Mouse (Mus musculus): ENCODE measurements around the gene 5730455P16Rik. TPM values are rescaled to one million over a fixed set of nuclear protein-coding genes. Genes with fewer than 3 reads are reported as not detected.
A peak's percentile ranks its signal among the peaks of the same experiment; 100 is the strongest.

The 5730455P16Rik gene
- polyA plus RNA-seq, 1 experiment from 2014 or later: 9.1 TPM

DNA sequence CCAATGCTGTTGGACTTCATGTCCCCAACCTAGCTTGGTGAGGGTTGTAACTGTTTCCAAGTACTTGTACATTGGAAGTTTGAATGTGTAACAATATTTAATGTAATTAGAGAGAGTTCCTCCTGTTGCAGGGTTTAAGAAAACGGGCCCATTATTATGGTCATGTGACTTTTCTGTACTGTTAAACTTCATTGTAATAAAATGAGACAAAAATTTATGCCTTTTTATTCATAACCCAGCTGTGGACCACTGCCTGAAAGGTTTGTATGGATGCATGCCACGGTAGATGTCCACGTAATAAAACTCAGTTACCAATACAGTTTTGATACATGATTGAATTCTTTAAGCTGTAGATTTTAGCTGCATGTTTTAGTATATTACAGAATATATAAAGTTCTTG, 18.1 kb upstream of the 5730455P16Rik start:
- no peak for ATAC-seq
- no peak overlapping the region for H3K27ac ChIP-seq (ENCODE audit: low read depth, low read length)
- peaks cover 66% of the 10 kb centered on the region for H3K36me3 ChIP-seq (ENCODE audit: control insufficient read depth, insufficient read depth)
- H3K9ac ChIP-seq (ENCODE audit: low read depth, low read length): no peak overlapping the region
- no peaks in the 10 kb centered on the region for H3K9me3 ChIP-seq (ENCODE audit: control insufficient read depth)
- H3K4me3 ChIP-seq (ENCODE audit: low read depth, low read length): no peak overlapping the region
- no peaks in the 10 kb centered on the region for H3K4me1 ChIP-seq (replicated peaks; ENCODE audit: control insufficient read depth, insufficient read depth, low read length)
- TF ChIP-seq CTCF (IDR thresholded peaks at IDR 0.05; ENCODE audit: low read depth): no peak
- H3K27me3 ChIP-seq (replicated peaks; ENCODE audit: control insufficient read depth, insufficient read depth, low read length): no peaks in the 10 kb centered on the region
- 88% methylated on average over 3 of the region's 3 CpGs for WGBS
- no peak overlapping the region for H3K4me2 ChIP-seq (replicated peaks; ENCODE audit: low read depth)

DNA sequence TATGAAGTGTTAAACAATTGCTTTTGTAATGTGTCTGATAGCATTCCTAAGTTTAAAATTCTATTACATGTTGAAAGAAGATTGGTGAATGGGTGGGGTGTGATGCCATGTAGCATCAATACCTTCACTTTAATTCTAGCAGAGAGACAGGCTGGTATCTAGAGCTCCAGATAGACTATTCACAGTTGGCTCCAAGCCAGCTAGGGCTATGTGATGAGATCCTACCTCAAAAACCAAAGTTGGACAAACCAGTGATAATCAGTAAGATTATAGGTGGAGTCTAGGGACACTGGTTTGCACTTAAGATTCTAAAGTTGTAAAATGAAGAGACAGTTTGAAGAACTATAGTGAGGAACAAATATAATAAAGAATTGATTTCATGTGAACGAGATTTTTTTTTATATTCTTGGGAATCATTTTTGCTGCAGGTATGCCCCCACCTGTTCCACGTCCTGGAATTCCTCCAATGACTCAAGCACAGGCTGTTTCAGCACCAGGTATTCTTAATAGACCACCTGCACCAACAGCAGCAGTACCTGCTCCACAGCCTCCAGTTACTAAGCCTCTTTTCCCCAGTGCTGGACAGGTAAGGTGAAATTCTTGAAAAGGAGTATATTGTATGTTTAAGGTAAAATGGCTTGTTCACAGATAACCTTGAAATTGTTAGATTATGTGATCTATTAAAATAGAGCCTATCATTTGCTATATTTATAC, 13.7 kb upstream of the 5730455P16Rik start:
- Histone ChIP-seq H3K36me3 (ENCODE audit: control insufficient read depth, insufficient read depth) (peaks cover 70% of the 10 kb centered on the region), H3K4me3 (ENCODE audit: low read depth, low read length) (no peak overlapping the region), H3K4me2 (replicated peaks; ENCODE audit: low read depth) (no peak overlapping the region), H3K9me3 (ENCODE audit: control insufficient read depth) (no peaks in the 10 kb centered on the region), H3K27me3 (replicated peaks; ENCODE audit: control insufficient read depth, insufficient read depth, low read length) (no peaks in the 10 kb centered on the region), H3K4me1 (replicated peaks; ENCODE audit: control insufficient read depth, insufficient read depth, low read length) (0 out of 2 replicates have a peak, but pooled peaks cover 3% of the 10 kb centered on the region), H3K27ac (ENCODE audit: low read depth, low read length) (no peak overlapping the region), H3K9ac (ENCODE audit: low read depth, low read length) (no peak overlapping the region)
- TF ChIP-seq CTCF (IDR thresholded peaks at IDR 0.05; ENCODE audit: low read depth): no peak
- ATAC-seq: no peak
- WGBS: 92% methylated on average over 2 of the region's 2 CpGs

DNA sequence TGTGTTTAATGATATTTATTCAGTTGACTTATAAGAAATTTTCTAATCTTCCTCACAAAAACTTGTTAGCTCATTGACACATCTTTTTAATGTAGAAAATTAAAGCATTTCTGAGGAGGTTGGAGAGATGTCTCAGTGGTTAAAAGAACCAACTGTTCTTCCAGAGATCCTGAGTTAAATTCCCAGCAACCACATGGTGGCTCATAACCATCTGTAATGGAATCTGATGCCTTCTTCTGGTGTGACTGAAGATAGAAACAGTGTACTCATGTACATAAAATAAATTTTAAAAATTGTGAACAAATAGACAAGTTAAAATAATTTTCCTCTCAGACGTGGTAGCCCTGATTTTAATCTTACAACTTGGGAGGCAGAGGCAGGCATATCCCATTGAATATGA, 12.1 kb upstream of the 5730455P16Rik start:
- TF ChIP-seq CTCF (IDR thresholded peaks at IDR 0.05; ENCODE audit: low read depth): no peak
- peaks cover 54% of the 10 kb centered on the region for H3K36me3 ChIP-seq (ENCODE audit: control insufficient read depth, insufficient read depth)
- no peak overlapping the region for H3K27ac ChIP-seq (ENCODE audit: low read depth, low read length)
- ATAC-seq: no peak
- no peaks in the 10 kb centered on the region for H3K27me3 ChIP-seq (replicated peaks; ENCODE audit: control insufficient read depth, insufficient read depth, low read length)
- no peaks in the 10 kb centered on the region for H3K9me3 ChIP-seq (ENCODE audit: control insufficient read depth)
- H3K4me1 ChIP-seq (replicated peaks; ENCODE audit: control insufficient read depth, insufficient read depth, low read length): 0 out of 2 replicates have a peak, but pooled peaks cover 3% of the 10 kb centered on the region
- 82% methylated on average over 1 of the region's 1 CpGs for WGBS
- no peak overlapping the region for H3K9ac ChIP-seq (ENCODE audit: low read depth, low read length)
- H3K4me2 ChIP-seq (replicated peaks; ENCODE audit: low read depth): no peak overlapping the region
- no peak overlapping the region for H3K4me3 ChIP-seq (ENCODE audit: low read depth, low read length)

GRCm38 (mm10) chr11:80386790-80387189, 9.0 kb upstream of the 5730455P16Rik start:
- Histone ChIP-seq H3K9me3 (ENCODE audit: control insufficient read depth) (no peaks in the 10 kb centered on the region), H3K36me3 (ENCODE audit: control insufficient read depth, insufficient read depth) (peaks cover 38% of the 10 kb centered on the region), H3K27ac (ENCODE audit: low read depth, low read length) (no peak overlapping the region), H3K4me2 (replicated peaks; ENCODE audit: low read depth) (peak overlapping the region; percentile 72; the same call in 1 of the 2 replicates), H3K9ac (ENCODE audit: low read depth, low read length) (no peak overlapping the region), H3K4me1 (replicated peaks; ENCODE audit: control insufficient read depth, insufficient read depth, low read length) (0 out of 2 replicates have a peak, but pooled peaks cover 3% of the 10 kb centered on the region), H3K27me3 (replicated peaks; ENCODE audit: control insufficient read depth, insufficient read depth, low read length) (no peaks in the 10 kb centered on the region), H3K4me3 (ENCODE audit: low read depth, low read length) (no peak overlapping the region)
- TF ChIP-seq CTCF (IDR thresholded peaks at IDR 0.05; ENCODE audit: low read depth): no peak
- WGBS: 36% methylated on average over 2 of the region's 2 CpGs
- ATAC-seq: no peak

DNA sequence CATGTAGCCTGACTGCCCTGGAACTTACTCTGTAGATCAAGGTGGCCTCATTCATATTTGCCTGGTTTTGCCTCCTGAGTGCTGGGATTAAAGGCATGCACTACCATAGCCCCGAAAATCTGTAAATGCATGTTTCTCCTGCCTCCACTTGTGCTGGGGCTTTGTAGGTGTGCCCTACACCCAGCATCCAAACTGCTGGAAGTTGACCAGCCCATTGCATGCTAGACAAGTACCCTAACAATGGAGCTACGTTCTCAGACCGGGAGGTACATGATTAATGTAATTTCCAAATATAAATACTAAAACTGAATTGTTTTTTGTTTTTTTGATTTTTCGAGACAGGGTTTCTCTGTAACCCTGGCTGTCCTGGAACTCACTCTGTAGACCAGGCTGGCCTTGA, 7.2 kb upstream of the 5730455P16Rik start:
- Histone ChIP-seq H3K4me1 (replicated peaks; ENCODE audit: control insufficient read depth, insufficient read depth, low read length) (0 out of 2 replicates have a peak, but pooled peaks cover 3% of the 10 kb centered on the region), H3K36me3 (ENCODE audit: control insufficient read depth, insufficient read depth) (peaks cover 27% of the 10 kb centered on the region), H3K9me3 (ENCODE audit: control insufficient read depth) (no peaks in the 10 kb centered on the region), H3K4me2 (replicated peaks; ENCODE audit: low read depth) (peak overlapping the region; percentile 72), H3K9ac (ENCODE audit: low read depth, low read length) (peak overlapping the region; percentile 13; the same call in 1 of the 2 replicates), H3K4me3 (ENCODE audit: low read depth, low read length) (peak overlapping the region; percentile 96), H3K27me3 (replicated peaks; ENCODE audit: control insufficient read depth, insufficient read depth, low read length) (no peaks in the 10 kb centered on the region), H3K27ac (ENCODE audit: low read depth, low read length) (no peak overlapping the region)
- no peak for TF ChIP-seq CTCF (IDR thresholded peaks at IDR 0.05; ENCODE audit: low read depth)
- WGBS: 19% methylated on average over 4 of the region's 4 CpGs
- ATAC-seq: no peak

DNA sequence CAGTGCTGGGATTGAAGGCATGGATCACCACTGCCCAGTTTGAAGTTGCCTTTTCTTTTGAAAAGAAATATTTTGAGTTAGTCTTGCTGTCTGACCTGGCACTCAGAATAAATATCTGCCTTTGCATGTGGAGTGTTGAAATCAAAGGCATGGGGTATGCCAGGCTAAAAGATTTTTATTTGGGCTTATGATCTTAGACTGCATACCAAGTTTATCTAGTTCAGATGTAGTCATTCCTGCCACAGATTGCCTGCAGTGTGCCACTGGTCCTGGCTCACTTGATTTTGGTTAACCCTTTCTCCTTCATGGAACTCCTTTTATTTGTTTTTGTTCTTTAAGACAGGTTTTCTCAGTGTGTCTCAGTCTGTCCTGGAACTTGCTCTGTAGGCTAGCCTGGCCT, 6.6 kb upstream of the 5730455P16Rik start:
- peak overlapping the region; percentile 13; the same call in 1 of the 2 replicates for H3K9ac ChIP-seq (ENCODE audit: low read depth, low read length)
- no peak overlapping the region for H3K27ac ChIP-seq (ENCODE audit: low read depth, low read length)
- peaks cover 24% of the 10 kb centered on the region for H3K36me3 ChIP-seq (ENCODE audit: control insufficient read depth, insufficient read depth)
- no peak for TF ChIP-seq CTCF (IDR thresholded peaks at IDR 0.05; ENCODE audit: low read depth)
- H3K9me3 ChIP-seq (ENCODE audit: control insufficient read depth): no peaks in the 10 kb centered on the region
- 0 out of 2 replicates have a peak, but pooled peaks cover 3% of the 10 kb centered on the region for H3K4me1 ChIP-seq (replicated peaks; ENCODE audit: control insufficient read depth, insufficient read depth, low read length)
- peak overlapping the region; percentile 96 for H3K4me3 ChIP-seq (ENCODE audit: low read depth, low read length)
- no peak for ATAC-seq
- H3K4me2 ChIP-seq (replicated peaks; ENCODE audit: low read depth): peak overlapping the region; percentile 72
- no peaks in the 10 kb centered on the region for H3K27me3 ChIP-seq (replicated peaks; ENCODE audit: control insufficient read depth, insufficient read depth, low read length)

Data from intestine, postnatal 0 days (tissue).